Mouse (Mus musculus): Measurements from ENCODE around the gene Hoxa11.

The Hoxa11 gene

GRCm38 (mm10) chr6:52265913-52266665, 20.5 kb upstream of the Hoxa11 start:
- DNase-seq (ENCODE audit: extremely low read depth, insufficient read length, low spot score) = no peak

GRCm38 (mm10) chr6:52265306-52265912, 19.8 kb upstream of the Hoxa11 start:
- DNase-seq (ENCODE audit: extremely low read depth, insufficient read length, low spot score) = no peak

DNA sequence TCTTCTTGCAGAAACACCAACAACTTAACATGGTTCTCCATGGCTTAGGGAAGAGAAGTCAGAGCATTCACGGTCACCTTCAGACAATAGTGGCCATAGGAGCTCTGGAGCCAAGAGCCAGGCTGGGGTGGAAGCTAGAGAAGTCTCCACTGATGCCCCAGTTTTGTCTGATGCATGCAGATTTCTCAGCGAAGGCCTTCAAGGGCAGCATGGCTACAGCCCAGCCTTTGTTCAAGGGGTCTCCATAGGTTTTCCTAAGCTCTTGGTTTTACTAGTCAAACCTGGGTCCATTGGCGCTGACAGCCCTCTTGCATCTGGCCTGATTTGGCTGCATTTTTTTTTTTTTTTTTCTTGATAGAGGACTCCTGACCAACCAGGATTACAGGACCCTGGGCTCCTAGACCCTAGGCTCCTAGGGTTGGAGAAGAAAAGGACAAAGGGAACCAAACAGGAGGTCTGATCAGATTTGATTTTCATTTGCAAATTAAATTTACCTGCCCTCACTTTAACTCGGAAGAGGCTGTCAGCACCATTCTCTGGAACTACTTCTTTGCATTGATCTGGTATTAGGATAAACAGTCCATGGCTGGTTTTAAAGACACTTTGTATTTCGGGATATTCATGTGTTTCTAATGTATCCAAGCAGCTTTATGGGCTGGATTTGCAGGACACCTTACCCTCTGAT, 18.6 kb upstream of the Hoxa11 start:
- no peak for DNase-seq (ENCODE audit: extremely low read depth, insufficient read length, low spot score)

- DNase-seq (ENCODE audit: extremely low read depth, insufficient read length, low spot score) = no peak
Measured at GRCm38 (mm10) chr6:52263321-52263585, 17.6 kb upstream of the Hoxa11 start.

- DNase-seq (ENCODE audit: extremely low read depth, insufficient read length, low spot score) = no peak
Measured at GRCm38 (mm10) chr6:52262463-52263320, 17.1 kb upstream of the Hoxa11 start.

DNA sequence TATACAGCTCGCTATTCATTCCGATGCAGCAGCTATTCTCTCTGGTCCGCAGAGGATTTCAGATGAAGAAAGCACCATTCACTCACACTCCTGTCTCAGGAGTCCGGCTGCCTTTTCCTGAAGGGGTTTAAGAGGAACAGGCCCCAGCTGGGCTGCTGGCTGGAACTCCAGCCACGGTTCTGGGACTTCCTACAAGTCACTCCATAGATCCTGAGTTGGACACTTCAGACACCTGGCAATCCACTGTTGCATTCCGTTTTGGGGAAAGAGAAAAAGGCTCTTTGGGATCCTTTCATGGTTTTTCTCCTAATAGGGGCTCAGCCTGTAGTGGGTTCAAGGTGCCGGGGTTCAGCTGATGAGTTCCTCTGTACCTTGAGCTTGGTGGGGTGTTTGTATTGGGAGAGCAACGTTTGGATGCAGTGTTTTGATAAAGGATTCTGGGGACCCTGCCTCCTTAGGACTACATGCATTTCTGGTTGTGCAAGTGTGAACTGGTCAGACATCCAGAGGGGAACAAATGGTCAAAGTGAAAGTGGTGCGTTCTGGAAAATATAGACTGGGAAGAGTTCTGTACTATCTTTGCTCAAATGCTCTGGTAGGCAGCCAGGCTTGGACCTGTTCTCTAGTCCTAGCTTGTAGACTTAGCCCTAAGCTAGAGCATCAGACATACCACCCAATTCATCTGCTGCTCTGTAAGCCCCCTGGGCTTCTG, 16.3 kb upstream of the Hoxa11 start:
- no peak for DNase-seq (ENCODE audit: extremely low read depth, insufficient read length, low spot score)

DNA sequence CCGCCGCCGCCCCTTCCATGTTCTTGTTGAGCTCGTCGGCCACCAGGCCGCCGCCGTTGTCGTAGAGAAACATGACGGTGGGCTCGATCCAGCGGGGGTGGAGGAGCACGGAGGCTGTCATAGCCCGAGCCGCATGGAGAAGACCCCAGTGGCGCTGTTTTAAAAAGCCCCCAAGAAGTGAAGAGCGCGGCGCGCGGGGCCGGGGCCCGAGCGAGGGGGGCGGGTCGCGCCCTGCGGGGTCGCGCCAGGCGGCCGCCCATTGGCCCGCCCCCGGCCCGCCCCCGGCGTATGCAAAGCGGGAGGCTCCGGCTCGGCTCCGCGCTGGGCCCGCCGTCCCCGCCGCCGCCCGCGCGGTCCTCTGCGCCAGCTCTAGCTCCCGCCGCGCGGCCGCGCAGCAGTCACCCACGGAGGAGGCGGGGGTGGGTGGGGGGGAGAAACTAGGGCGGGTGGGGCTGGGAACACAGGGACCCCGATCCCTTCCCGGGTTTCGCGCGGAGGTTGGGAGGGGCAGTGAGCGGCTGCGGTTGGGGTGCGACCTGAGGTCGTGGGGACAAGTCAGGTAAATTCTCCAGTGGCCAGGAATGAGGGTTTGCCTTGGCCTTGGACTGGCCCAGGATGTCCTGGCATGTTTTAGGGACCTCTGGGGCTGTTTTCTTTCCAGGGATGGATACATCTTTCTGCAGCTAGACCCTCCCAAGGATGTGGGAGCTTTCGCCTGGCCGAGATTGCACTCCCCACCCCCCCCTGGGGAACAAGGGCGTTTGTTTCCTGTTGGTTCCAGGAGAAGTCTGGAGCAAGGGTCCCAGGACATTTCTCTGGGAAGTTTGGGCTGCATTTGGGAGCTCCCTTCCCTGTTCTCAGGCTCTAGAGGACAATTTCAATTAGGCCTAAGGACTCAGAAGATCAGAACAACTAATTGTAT, 15.3 kb upstream of the Hoxa11 start, which contains the start of gene Hoxa13:
Gene Hoxa13, minus strand, starts transcription at position 227 of the 922 bp plus-strand sequence.
- no peak for DNase-seq (ENCODE audit: extremely low read depth, insufficient read length, low spot score)

GRCm38 (mm10) chr6:52259811-52260261, 14.2 kb upstream of the Hoxa11 start:
- no peak for DNase-seq (ENCODE audit: extremely low read depth, insufficient read length, low spot score)

DNA sequence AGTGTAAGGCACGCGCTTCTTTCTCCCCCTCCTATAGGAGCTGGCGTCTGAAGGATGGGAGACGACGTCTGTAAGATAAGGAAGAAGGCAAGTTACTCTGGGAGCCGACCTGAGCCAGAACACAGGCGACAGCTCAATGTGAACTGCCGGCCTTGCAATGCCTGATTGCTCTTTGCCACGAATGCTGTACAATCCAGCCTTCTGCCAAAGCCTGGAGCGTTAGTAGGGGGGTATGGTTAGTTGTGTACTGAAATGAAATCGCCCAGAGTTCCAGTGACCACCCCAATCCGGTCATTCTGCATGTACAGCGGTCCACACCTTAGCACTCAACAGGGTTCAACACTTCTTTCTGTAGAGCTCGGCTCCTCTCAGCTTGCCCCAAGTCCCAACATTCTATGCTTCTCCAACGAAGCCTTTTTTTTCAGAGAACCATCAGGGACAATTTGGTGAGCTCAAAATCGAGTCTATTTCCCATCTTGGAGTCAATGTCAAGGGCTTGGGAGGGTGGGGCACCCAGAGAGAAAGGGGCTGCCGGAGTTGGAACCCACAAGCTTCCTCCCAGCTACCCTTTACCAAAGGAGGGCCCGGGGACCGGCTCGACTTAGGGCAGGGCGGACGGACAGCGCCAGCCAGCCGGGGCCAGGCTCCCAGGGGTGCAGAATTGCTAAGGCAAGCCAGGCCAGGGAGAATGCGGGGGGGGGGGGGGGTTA, 13.6 kb upstream of the Hoxa11 start:
- DNase-seq (ENCODE audit: extremely low read depth, insufficient read length, low spot score) = no peak

GRCm38 (mm10) chr6:52256956-52257355, 11.3 kb upstream of the Hoxa11 start:
- DNase-seq (ENCODE audit: extremely low read depth, insufficient read length, low spot score) = no peak

- no peak for DNase-seq (ENCODE audit: extremely low read depth, insufficient read length, low spot score)
Measured at GRCm38 (mm10) chr6:52253511-52254500, 8.2 kb upstream of the Hoxa11 start.

GRCm38 (mm10) chr6:52252775-52253376, 7.3 kb upstream of the Hoxa11 start:
- no peak for DNase-seq (ENCODE audit: extremely low read depth, insufficient read length, low spot score)

GRCm38 (mm10) chr6:52252016-52252774, 6.6 kb upstream of the Hoxa11 start:
- DNase-seq (ENCODE audit: extremely low read depth, insufficient read length, low spot score) = no peak

GRCm38 (mm10) chr6:52251177-52251879, 5.7 kb upstream of the Hoxa11 start:
- no peak for DNase-seq (ENCODE audit: extremely low read depth, insufficient read length, low spot score)

GRCm38 (mm10) chr6:52249826-52250225, 4.2 kb upstream of the Hoxa11 start:
- no peak for DNase-seq (ENCODE audit: extremely low read depth, insufficient read length, low spot score)

GRCm38 (mm10) chr6:52249415-52249738, 3.8 kb upstream of the Hoxa11 start:
- no peak for DNase-seq (ENCODE audit: extremely low read depth, insufficient read length, low spot score)
